Mouse (Mus musculus) heart, postnatal 0 days (tissue): ENCODE results near the gene Haus8.

Experiments
- CTCF ChIP-seq: IDR thresholded peaks from 2 replicates; pipeline ENCODE4 v1.5.1; 2016; ENCODE audit warnings: antibody characterized with exemption, control low read depth, low read depth
- EP300 ChIP-seq: IDR thresholded peaks from 2 replicates; pipeline ENCODE4 v1.6.1; 2016; ENCODE audit warnings: antibody characterized with exemption, low read depth

DNA sequence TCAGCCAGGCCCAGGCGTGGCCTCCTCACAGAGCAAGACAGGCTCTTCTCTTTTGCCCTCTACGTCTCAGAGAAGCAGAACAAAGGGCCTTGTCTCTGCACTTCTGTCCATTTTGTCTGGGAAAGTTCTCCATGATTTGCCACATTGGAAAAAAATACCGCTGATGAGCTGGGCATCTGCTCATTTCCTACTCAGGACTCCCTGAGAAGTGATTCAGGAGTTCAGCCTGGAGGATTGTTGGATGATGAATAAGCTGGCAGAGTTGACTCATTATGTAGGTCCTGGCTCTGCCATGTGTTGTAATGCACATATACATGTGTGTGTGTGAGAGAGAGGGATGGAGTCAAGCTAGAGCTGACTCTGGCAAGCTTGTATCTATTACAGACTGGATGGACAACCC is 3.4 kb upstream of the Haus8 start:
- TF ChIP-seq CTCF (no peak), EP300 (no peak)
